Mouse (Mus musculus) neural tube, embryonic 10.5 days (tissue): ENCODE results near the gene Hnrnpu.

Experiments
- DNase-seq: peaks from one replicate; pipeline ENCODE4 v3.0.0-alpha.2; 2017; ENCODE audit warnings: low spot score; ENCODE audit errors: extremely low spot score

Gene Hnrnpu

GRCm38 (mm10) chr1:178341435-178341834, 3.8 kb upstream of the Hnrnpu start:
- DNase-seq = no peak

DNA sequence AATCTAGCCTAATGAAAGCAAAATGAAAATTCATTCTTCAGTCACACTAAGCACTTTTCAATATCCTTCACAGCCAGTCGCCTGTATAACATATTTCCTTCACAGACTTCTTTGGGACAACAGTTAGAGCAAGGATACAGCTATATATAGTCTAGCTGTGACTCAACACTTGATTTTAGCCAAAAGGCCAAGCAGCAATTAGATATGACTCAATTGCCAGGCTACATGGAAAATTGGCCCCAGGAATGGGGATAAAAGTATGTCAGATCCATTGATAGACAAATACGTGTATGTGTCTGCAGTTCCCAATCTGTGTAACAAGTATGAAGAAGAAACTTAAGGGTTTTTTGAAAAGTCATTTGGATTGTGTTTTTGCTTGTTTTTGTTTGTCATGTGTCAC, 2.6 kb upstream of the Hnrnpu start:
- no peak for DNase-seq

GRCm38 (mm10) chr1:178338318-178338641, 683 bp upstream of the Hnrnpu start:
- peak; percentile 60 for DNase-seq

DNA sequence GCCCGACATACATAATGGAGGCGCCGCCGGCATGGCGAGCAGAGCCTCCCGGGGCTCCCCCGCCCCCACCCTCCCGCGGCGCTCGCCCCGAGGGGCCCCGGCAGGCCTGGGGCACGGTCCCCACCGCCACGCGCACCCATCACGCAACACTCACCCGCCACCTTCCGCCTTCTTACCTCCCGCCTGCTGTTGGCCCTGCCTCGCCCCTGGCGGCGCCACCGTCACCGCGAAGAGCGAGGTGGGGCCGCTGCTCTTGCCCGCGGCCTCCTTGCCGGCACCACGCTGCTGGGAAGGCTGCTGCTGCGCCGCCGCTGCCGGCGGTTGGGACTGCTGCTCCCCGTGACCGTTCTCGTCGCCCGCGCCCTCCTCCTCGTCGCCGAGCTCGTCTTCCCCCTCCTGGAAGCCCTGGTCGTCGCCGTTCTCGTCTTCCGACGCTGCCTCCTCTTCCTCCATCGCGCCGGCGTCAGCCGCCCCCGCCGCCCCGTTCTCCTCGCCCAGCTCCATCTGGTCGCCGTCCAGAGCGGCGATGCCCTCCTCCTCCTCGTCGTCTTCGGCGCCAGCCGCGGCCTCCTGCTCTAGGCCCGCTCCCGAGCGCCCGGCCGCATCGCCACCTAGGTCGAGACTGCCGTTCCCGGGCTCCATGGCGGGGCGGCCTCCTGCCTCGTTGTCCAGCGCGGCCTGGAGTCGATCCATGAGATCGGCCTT, 668 bp downstream of the Hnrnpu start:
- DNase-seq = peak; percentile 61

DNA sequence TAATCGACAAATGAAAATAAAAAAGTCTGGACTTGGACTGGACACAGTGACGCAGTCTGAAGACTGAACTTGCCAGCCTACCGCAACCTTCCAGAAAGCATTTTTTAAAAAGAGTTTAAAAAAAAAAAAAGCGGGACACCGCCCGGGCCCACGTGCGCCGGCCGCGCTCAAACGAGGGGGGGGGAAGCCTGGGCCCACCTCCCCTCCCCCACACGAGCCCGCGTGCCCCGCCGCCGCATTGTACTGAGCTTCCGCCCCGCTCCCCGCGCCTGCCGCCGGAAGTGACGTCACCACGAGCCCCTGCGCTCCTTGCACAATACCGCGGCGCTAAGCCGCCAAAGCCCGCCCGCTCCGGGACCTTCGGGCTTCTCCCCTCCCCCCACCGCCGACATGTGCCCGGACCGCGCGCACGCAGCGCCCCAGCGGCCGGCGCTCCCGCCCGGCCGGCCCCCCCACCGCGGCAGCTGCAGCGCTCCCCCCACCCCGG, 1.3 kb downstream of the Hnrnpu start:
- DNase-seq = peak; percentile 95

DNA sequence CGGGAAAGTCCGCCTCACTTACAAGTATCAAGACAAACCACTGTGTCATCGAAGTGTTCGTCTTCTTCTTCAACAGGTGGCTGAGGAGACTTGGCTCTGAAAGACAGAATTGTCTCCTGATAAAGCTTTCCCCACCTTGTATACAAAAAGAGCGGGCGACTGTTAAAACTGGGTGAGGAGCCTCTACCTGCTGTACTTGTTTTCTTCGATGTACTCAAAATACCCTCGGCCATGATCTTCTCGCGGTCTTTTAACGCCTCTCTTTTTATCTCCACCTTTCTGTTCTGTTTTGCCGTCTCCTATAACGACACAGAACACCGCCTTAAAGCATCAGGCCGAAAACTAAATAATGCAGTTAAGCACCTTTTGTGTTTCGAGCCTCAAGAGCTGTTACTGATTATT, 1.7 kb downstream of the Hnrnpu start:
- DNase-seq = peak; percentile 24

GRCm38 (mm10) chr1:178329946-178330345, 7.7 kb downstream of the Hnrnpu start:
- DNase-seq = no peak

- DNase-seq = no peak
Observed at GRCm38 (mm10) chr1:178329017-178329416, 8.6 kb downstream of the Hnrnpu start.

GRCm38 (mm10) chr1:178326950-178327349, 10.6 kb downstream of the Hnrnpu start:
- no peak for DNase-seq

- DNase-seq = no peak
Observed at GRCm38 (mm10) chr1:178326357-178326756, 11.2 kb downstream of the Hnrnpu start.

DNA sequence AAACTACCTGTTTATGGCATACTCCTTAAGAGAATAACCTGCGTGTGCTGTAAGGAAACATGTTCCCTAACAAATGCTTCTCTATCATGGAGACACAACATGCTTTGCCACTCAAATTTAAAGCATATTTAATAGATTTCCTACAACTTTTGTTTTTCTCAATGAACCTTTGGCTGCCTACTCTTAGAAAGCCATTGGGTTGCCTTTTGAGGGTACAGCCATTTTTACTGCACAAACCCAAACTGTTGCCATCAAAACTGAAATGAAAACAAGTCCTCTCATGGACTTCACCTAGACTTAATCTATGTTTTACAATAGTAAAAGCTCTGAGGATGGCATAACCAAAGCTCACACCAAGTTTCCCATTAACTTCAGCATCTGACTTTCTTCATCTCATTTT, 13.0 kb downstream of the Hnrnpu start:
- DNase-seq = no peak

- DNase-seq = no peak
Observed at GRCm38 (mm10) chr1:178323235-178323634, 14.4 kb downstream of the Hnrnpu start.

GRCm38 (mm10) chr1:178321730-178322357, 15.8 kb downstream of the Hnrnpu start:
- DNase-seq = no peak

DNA sequence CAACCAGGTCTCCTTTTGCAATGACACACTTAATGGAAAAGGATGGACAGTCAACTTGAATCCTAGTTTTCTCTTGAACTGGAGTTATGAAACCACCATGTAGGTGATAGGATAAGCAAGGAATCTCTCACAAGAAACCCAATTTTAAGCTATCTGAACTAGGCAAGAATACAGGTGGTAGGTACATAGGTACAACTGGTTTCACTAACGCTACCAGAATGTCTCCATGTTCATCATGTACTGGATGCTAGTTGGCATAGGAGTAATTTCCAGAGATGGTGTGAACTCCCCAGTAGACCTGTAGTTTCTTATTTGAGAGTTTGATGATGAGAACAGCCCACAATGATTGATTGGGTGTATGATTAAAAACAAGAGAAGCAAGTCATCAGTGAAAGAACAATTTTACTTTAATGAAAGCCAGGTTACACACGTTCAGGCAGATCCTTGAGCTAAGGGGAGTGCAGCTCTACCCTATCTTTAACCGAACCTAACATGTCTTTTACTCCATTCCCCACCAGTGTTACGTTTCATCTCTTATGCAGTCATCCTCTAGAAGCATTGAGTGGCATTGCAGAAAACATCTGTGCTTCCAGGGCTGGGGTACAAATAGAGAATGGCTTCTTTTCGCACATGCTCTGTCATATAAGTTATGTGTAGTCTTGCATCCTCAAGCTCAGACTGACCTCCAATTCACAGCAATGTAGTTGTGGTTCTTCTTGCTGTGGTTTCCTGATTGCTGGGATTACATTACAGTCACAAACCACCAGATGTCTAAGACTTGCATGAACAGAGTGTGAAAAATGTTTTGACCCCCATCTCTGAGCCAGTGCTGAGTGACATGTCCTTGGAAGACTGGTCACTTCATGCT, 16.6 kb downstream of the Hnrnpu start:
- peak; percentile 50 for DNase-seq

DNA sequence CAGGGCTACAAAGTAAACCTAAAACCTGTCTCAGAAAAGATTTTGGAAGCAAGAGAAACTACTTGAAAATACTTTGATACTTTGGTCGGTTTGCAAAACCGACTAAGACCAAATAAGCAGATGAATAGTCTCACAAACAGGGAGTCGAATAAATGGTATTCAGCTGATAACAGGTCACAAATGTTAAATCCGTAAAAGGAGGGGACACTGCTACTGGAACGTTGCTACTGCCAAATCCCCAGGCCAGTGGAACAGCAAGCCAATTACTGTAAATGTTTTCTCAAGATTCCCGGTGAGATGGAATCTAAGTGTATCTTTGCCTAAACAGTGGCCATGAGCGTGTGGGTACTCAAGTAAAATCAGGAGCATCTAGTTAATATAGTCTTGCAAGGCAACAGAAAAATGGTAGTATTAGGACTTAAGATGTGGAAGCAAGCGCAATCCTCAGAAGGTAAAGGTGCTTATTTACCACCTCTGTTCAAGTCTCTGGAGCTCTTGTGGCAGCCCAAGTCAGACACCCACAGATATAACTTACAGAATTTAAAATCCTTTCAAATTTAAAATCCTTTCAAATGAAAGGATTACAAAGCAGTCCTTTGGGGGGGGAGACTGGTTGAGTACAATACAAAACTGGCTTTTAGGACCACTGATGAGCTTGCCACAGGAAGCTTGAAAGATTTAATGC, 17.4 kb downstream of the Hnrnpu start:
- peak; percentile 31 for DNase-seq

DNA sequence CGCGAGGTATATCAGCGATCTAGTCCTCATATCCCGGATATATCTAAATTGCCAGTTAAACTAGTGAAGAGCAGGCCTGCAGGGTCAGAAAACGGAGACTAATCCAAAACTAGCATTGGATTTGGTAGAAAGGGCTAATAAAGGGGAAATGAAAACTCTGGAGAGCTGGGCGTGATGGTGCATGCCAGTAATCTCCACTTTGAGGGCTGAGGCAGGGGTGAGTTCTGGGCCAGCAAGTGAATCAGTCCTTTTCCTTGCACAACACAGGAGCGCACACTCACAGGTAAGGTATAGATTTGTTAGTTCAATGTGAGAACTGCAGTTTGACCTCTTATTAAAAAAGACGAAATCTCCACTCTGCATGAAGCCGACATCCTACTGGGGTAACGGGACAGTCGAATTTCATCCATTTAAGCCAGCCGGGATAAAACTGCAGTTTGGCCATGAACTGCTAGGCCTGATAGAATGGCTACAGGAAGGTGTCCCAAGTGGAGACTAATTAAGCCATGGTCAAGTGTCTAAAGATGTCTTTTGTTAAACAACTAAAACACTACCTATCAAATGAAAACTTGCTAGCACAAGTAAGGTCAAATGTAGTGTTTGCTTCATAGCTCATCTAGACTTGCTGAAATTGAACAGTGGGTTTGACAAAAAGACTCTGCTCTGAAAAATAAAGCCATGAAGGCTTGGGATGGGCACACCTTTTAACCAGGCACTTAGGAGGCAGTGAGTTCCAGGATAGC, 18.1 kb downstream of the Hnrnpu start:
- DNase-seq = no peak

DNA sequence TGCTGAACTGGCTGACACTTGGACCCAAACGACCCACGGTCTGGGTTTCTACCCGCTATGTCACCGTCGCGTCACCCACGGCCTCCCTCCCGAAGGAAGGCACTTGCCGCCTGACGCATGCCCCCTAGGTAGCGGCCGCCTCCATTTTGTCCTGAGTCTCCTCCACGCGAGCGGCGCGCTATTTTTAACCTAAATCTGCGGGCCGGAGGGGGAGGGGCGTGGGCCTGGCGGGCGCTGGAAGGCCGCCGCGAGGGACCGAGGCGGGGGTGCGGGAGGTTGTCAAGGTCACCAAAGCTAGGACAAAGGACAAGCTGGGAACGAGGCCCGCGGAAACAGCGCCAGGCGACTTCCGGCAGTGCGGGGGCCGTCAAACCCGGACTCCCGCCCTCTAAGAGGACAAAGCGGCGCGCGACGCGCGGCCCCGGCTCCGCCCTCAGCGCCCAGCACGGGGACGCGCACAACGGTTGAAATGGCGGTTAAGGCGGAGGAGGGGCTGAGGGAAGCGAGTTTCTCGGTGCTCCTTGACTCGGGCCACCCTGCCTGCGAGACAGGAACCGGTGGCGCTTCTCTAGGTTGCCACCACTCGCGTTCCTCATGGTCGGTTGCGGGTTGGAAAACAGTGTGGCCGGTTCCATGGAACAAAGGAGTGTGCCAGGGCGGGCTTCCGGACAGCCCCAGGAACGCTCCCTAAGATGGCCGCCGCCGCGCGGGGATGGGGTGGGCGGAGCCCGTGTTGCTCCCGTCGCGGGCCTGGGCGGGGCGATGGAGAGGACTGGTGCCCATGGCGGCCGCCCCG, 19.0 kb downstream of the Hnrnpu start, which contains the start of gene Cox20:
Gene Cox20 (plus strand): TSS at position 742 of the 796 bp plus-strand sequence.
- peak; percentile 96 for DNase-seq

GRCm38 (mm10) chr1:178318002-178318388, 19.6 kb downstream of the Hnrnpu start:
- no peak for DNase-seq

DNA sequence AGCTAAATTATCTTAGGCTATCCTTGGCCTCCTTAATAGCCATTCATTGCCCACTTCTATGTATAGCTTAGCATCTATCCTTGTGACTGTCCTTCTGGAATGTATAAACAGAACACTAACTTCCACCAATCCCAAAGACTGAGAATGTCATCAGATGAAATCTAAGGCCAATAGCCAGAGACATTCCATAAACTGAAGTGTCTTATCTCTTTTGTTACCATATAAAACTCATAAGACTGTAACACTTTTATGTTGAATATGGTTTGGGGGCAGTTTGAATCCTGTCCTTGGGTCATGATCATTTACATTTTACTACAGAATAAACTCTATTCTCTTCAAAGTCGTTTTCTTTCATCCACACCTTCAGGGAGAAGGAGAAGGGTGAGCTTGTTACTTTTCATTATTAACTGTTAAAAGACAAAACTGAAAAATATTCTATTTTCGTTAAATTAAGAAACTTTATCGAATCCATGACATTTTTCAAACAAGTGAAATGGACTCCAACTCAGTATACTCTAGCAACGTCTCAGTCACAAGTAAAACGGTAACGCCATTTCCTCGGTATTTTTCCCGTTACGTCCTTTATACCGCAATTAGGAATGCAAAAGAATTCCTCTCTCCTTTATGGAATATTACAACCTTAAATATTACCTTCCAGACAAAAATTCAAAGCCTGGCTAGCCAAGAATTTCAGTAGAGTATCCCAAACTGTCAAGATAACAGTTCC, 20.2 kb downstream of the Hnrnpu start:
- no peak for DNase-seq
